Mouse (Mus musculus) lung, adult 18-20 months (tissue): Measurements from ENCODE around the gene Sik3.

Experiments used
- DNase-seq, 2 experiments: peaks; one replicate each; pipeline ENCODE4 v3.0.0; 2022; ENCODE audit warnings: mixed read lengths in 2 of 2

Gene Sik3

DNA sequence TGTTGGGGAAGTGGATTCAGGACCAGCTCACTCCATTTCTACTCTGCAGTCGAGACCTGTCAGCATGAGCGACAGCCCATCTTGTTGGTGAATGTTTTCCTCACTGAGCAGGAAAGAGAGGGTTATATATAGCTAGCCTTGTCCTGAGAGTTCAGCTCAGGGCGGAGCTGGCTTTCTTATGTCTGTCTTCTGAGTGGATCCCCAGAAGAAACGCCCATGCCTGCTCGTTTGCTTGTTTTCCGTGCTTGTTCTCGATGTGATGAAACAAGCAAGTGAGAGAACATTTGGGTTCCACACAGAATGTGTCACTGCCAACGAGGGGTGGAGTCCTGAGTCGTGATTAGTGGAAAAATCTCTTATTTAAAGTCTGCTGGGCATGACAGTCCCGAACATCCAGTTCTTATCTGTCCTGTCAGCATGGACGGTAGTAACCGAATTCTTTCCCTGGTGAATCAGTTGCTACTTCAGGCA lies 184.1 kb downstream of the Sik3 start:
- peak; percentile 54 to 75 for DNase-seq

DNA sequence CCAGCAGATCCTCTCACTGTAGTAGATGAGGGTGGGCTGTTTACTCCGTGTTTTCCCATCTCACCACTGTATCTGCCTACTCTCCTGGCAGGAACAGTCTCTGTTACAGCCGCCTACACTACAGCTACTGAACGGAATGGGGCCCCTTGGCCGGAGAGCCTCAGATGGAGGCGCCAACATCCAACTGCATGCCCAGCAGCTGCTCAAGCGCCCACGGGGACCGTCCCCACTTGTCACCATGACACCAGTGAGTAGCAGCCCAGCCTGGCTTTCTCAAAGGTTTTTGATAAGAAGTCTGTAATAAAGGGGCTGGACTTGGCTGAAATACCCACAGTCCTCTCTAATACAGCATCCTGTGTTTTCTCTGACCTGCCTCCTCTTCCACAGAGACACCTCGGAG lies 185.8 kb downstream of the Sik3 start:
- no peak for DNase-seq

DNA sequence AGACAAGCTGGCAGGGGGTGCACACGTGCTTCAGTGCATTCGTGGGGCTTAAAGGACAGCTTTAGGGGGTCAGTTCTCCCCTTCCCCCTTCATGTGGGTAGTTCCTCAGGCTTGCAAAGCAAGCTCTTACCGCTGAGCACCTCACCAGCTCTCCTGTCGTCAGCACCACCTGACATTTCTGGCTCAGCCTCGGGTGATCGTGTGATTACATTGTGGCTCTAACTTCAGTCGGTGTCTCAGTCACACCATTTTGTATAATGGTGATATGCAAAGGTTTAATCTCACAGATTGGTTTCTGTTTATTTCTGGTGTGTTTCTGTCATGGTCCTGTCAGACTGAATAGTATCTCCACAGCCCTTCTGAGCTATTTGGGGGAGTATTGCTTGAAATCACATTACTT lies 186.3 kb downstream of the Sik3 start:
- no peak for DNase-seq

DNA sequence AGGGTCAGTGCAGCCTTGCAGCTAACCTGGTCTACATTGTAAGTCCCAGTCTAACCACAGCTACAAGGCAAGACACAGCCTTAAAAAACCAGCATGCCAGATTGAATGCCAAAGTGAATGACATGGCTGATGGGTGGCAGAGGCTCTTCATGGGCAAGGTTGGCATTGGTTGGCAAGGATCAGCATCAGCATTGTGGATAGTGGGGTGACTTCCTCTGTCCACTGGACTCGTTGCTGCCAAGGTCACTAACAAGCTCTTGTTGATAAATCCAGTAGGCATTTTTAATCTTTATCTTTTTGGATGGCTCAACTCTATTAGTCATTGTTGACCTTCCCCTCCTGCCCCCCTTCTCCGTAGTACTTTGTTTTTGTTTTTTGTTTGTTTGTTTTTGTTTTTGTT lies 187.0 kb downstream of the Sik3 start:
- no peak for DNase-seq

DNA sequence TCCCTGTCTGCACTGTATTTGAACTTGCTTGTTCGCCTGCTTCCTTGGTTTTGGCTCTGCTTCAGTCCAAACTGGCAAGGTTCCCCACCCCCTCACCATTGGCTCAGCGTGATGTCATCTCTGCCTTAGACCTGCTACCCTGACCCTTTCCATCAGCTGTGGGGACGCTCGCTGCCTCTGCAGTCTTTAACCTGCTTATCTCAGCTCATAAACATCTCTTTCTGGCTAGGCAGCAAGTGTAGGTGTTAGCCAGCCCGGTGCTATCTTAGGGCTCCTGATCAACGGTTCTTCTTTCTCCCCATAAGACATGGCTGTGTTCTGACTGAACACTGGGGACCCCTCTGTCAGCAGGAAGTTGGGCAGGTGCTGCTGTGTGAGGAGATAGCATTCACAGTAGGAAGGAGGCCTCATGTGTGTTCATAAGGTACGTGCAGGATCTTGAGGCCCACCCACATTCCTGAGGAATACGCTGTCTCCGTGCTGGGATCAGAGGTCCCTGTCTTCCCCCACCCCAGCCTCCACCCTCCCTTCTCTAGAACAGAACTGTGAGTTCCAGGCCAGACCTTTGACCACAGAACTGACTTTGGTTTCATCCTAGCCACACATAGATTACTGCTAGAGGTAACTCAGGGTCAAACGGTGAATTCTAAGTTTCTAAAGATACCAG lies 194.3 kb downstream of the Sik3 start:
- peak; percentile 20 to 42 for DNase-seq

DNA sequence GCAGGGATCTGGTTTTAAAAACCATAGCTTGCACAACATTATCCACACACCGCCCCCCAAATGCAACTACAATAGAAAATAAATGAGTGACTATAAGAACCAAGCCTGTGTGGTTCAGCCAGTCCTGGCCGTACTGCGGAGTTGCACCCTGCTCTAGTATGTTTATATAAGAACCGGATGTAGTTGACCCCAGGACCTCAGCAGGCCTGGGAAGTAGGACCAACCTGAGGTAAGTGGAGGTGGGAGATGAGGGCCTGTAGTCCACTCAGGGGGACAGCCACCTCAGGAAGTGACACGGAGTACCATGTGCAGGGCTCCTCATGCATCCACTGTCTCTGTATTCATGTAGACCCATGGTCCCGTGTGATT lies 194.9 kb downstream of the Sik3 start:
- no peak for DNase-seq

DNA sequence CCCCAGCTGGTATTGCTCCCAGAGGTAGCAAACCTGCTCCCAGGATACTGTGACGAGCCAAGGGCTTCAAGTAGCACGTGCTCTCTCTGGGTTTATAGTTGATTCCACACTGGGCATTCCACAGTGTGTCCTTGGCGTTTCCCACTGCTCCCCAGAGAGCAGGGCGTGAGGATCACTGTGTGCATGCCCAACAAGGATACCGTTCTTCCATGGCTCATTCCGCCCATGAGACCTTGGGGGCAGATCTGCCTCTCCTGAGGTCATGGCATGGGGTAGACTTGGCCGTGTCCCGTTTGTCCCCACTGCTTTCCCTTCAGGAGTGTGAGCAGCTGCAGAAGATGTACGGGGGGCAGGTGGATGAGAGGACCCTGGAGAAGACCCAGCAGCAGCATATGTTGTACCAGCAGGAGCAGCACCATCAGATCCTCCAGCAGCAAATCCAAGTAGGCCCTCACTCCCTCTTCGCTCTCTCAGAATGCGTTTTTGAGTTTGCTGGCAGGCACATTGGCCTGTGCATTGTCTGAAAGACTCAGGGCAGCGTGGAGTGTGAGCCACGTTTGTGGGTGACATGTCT lies 195.9 kb downstream of the Sik3 start:
- no peak for DNase-seq

DNA sequence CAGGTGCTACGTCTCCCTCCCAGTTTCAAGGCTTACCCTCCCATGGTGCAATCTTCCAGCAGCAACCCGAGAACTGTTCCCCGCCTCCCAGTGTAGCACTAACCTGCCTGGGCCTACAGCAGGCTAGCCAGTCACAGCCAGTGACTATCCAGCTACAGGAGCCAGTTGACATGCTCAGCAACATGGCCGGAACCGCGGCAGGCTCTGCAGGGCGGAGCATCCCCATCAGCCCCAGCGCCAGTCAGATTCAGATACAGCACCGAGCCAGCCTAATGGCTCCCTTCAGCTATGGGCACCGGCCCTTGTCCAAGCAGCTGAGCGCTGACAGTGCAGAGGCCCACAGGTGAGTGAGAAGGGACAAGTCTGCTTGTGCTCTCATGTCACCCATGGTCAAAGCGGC lies 197.9 kb downstream of the Sik3 start:
- no peak for DNase-seq

DNA sequence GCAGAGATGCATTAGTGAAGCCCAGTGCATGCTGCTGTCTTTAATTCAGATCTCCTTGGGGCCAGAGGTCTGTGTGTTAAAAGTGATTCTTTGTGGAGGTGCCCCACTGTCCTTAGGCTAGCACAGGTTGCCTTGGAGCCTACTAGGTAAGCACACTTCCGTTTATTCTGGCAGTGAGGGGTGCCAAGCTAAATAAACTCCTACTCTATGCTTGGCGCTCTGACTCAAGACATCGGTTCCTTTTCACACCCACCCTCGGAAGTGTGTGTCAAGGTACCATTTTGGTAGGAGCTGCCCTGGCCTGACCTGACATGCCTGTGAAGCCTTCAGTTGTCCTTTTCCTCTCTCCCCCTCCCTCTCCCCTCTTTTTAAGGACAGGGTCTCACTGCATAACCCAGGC lies 201.7 kb downstream of the Sik3 start:
- DNase-seq = peak in 1 of 2 experiments; percentile 29

DNA sequence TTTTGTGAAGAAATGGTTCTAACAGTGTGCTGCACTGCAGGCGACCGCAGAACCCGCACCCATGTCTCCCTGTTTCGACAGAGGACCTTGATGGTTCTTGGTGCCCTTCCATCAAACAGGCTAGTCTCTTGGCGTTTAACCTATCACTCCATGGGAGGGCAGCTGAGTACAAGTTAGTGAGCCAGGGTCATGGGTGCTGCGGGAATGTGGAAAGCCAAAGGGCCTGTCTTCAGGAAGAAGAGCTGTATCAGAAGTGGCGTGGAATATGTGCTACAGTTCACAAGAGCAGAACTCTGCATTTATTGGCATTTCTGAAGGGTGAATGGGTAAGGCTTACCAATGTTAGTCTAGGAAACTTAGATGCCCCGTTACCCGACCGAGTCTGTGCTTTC lies 202.3 kb downstream of the Sik3 start:
- DNase-seq = no peak

DNA sequence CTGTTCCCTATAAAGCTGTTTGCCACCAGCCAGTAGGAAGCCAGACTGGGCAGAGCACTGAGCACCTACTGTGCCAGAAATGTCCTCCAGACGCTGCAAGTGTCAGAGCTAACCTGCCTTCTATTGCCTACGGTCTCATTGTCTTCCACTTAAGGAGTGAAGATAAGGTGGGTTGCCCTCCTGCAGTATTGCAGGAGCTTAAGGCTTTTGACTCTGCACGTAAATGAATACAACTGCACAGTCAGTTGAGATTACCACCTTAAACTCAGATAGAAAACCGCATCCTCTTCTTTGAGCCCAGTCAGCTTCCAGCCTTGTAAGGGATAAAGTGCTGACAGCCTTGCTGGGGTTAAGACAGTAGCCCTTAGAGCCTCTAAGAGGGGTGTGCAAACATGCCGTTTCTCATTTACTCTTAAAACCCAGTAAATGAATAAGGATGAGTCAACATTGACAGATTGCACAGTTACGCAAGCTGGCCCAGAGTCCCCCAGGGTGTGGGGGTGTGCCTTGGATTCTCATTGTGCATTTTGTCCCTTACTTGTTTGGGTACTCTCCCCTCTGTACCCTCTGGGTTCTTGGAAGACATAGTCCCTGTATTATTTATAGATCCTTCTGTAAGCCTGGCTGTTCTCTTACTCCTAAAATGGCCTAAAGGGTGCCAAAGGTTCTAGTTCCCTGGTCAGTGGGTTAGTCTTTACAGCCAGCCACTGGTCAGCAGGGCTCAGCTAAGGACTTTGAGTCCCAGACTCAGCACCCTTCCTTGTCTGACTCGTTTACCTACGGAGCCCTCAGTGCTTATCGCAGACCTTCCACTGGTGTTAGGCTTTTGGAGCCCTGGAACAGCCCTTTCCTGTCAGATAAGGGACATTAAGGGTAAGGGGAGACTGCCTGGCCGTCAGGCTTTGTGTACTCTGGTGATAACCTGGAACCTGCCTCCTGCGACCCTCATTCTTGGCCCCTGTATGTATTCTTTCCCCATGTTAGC lies 203.0 kb downstream of the Sik3 start:
- DNase-seq = peak; percentile 31 to 53

DNA sequence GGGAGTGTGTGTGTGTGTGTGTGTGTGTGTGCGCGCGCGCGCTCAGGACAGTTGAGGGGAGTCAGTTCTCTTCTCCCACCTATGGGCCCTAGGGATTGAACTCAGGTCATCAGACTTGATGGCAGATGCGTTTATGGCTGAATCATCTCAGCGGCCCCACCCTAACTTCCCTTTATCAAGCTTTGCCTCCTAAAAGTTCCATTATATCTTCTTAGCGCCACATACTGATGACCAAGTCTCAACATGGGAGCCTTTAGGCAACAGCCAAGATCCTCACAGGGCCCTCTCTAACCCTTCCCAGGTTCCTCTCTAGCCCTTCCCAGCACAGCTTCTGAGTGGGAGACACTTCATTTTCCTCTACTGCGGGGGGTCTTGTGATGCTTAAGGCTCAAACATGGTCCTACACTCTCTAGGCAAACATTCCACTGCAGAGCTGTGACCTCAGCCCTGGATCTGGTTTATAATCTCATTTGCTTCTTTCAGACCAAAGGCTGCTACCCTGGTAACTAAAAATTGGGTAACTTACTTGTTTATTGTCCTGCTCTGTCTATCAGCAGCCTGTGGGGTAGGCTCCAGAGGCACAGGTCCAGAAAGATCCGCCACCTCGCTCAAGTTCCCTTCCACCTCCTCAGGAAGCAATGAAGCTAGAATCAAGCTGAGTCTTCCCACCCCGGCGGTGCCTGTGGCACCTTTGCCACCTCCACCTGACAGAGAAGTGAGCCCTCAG lies 204.3 kb downstream of the Sik3 start:
- DNase-seq = no peak

DNA sequence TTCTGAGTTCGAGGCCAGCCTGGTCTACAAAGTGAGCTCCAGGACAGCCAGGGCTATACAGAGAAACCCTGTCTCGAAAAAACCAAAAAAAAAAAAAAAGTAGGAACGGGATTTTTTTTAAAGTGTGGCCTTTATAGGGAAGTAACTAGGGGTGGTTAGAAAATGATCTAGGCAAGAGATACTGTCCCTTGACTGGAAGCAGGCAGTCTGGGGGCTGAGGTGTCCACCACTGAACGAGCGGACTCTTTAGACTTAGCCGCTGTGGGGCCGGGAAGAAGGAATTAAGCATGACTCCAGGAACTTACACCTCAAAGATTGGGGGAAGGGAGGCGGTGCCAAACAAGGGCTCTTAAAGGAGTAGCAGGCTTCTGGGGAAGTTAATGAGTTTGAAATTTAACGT lies 205.6 kb downstream of the Sik3 start:
- no peak for DNase-seq

DNA sequence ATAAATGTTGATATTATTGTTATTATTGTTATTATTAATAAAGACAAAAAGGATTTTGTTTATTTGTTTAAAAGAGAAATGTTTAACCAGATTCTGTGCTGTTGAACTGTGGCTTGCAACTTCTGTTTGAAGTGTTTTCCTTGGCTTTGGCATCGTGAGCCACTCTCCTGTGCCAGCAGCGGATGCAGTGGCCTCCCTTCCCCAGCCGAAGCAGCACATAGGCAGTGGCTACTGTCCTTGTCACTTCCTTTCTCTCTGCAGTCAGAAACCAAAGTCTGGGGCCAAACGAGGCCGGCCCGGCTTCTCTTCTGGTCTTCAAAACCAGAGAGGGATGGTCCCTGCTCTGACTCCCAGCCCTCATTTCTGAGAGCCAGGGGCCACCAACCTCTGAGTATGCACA lies 210.5 kb downstream of the Sik3 start:
- peak; percentile 22 to 25 for DNase-seq

DNA sequence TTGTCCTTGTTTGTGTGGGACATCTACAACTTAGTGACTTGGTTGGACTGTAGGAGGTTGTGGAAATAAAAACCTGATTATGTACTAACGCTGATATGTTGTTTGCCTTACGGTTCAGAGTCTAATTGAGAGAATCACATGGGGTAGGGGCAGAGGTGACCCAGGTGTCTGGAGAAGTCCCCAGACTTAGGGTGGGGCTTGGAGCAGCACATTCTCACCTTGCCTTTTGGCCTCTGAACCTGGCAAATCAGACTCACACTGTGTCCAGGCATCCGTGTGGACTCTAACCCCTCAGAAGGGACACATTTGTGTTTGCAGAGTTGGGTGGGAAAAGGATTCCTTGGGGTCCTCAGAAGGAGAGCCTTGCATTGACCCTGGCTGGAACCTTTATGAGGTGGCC lies 211.5 kb downstream of the Sik3 start:
- DNase-seq = no peak

DNA sequence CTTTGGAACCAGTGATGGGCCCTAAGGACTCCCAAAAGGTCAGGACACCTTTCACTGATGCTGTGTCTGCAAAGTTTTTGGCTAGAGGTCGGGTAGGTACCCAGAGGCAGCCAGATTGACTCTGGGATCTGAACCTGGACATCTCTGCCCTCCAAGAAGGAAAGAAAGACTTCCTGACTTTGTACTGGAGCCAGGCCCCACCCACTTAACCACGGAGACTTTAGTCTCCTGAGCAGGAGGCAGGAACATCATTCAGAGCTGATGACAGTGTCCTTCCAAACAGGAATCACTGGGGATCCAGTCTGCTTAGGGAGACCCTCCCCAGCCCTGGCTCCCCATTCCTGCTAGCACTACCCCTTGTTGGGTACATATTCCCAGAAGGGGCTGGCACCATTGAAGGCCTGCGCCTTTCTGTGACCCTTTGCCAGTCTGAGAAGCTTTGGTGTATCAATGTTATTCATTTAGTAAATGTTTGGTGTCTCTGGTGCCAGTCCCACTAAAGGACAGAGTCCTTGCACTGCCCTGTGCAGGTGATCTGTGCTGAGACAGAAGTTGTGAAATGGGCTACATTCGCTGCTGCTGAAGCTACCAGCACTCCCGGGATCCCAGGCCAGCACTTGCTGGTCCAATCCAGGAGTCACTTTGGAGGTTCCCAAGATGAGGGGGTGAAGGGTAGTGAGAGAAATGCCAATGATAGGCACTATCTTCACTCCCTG lies 212.5 kb downstream of the Sik3 start:
- no peak for DNase-seq

DNA sequence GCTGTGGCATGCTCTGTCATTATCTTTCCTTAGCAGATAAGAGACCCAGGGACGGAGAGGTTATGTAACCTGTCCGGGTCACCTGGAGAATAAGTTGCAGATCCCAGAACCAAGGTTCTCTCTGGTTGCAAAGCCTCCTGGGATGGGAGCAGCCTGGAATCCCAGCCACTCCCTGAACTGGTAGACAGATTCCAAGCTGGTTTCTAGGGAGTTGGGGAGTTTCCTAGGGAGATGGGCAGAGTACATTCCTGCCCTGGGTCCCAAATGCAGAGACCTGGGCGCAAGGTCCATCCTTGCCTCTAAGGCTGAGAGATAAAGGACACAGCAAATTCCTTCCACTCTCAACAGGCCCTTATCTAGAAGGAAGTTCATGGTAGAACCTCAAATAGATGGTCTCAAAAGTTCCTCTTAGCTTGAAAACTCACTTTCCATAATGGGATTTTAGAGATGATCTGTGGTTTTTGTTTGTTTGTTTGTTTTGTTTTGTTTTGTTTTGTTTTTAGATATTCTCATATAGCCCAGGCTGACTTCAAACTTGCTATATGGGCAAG lies 214.5 kb downstream of the Sik3 start:
- DNase-seq = no peak

DNA sequence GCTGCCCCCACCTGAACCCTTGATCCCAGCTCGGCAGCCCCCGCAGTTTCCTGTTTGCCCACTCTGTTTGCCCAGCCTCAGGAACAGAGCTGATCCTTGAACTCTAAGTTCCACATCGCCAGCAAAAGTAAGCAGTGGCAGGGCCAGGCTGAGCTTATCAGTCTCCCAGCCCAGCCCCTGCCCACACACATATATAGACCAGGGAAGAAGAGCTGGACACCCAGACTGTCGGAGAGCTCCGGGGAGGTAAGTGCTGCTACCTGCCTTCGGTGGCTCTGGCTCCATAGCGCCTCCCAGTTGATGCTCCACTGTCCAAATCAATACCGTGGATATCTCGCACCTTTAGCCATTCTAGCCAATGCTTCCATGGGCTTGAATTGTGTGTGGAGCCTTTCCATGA lies 215.9 kb downstream of the Sik3 start, which contains the start of gene Apoa1:
Gene Apoa1, plus strand, starts transcription at position 90 of the 400 bp plus-strand sequence.
- DNase-seq = no peak

DNA sequence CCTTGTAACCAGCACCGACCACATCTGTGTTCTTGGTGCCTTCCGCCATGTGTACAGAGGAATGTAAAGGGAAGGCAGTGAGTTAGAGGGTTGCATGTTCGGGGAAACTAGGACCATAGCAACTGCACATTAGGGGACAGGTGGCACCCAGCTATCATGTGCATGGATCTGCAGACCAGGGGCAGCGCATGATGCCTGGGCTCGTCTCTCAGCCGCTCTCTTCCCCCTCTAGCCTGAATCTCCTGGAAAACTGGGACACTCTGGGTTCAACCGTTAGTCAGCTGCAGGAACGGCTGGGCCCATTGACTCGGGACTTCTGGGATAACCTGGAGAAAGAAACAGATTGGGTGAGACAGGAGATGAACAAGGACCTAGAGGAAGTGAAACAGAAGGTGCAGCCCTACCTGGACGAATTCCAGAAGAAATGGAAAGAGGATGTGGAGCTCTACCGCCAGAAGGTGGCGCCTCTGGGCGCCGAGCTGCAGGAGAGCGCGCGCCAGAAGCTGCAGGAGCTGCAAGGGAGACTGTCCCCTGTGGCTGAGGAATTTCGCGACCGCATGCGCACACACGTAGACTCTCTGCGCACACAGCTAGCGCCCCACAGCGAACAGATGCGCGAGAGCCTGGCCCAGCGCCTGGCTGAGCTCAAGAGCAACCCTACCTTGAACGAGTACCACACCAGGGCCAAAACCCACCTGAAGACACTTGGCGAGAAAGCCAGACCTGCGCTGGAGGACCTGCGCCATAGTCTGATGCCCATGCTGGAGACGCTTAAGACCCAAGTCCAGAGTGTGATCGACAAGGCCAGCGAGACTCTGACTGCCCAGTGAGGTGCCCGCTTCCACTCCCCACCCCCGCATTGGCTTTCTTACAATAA lies 217.2 kb downstream of the Sik3 start:
- peak; percentile 79 to 87 for DNase-seq

DNA sequence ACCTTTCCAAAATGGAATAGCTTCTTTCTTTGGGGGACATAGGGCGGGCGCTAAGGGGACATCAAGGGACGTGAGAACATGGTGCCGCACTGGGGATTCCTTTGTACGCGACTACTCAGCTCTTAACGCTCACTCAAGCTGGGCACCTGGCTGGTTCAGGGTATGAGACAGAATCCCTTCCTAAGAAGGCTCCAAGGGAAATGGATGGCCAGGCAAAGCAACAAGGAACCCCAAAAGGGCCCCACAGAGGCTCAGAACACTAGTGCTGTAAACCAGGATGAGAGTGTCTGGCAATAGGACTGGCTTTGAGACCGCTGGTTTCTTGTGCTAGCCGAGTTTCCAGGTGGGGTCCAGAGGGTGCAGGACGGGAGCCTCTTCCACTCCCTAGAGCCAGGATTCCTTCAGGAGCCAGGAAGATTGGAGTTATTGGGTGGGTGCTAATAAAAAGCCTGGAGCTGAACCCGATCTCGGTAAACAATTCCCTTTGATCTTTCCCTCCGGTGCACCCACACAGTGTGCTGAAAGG lies 217.9 kb downstream of the Sik3 start:
- no peak for DNase-seq

DNA sequence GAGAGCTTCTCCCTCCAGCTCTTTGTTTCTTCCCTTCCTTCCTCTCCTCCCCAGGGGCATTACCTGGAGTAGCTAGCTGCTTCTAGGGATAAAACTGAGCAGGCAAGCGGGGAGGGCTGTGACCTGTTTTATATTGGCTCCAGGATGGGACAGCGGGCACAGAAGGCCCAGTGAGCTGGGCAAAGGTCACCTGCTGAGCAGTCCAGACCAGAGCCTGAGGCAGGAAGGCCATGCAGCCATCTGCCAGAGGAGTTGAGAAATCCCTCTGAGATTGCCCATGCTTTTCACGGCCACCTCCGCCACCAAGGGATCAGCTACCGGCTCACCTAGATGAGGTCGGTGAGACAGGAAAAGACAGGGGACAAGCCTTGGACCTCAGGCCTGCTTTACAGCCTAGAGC lies 222.6 kb downstream of the Sik3 start:
- DNase-seq = no peak

DNA sequence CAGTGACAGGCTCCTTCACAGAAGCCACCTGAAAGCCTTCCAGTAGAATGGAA lies 222.8 kb downstream of the Sik3 start, which contains the start of gene Apoc3:
Gene Apoc3, minus strand, starts transcription at position 41 of the 53 bp plus-strand sequence.
- no peak for DNase-seq
